Mouse (Mus musculus): ENCODE data around the gene Ifi35.

DNA sequence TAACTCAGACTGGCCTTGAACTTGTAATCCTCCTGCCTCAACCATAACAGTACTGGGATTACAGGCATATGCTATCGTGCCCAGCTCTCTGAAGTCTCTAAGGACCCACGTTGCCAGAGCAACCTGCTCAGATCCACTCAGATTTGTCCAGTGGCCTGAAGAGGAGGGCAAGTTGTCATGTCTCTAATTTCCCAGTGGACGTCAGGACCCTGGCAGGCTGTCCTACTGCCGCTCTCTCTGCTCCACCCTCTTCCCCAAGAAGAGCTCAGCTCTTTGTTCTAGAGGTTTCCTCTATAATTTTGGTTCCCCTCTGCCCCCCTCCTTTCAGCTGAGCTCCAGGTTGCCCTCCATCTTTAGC is 29.0 kb downstream of the Ifi35 start:
- TF ChIP-seq CTCF (IDR thresholded peaks at IDR 0.05; ENCODE audit: borderline replicate concordance, extremely low read depth, insufficient read depth, insufficient read length) (no peak), POLR2A (IDR thresholded peaks at IDR 0.05; ENCODE audit: borderline replicate concordance, extremely low read depth, insufficient read depth, insufficient read length, poor library complexity, severe bottlenecking) (no peak)
